8 mouse cellular contexts compared by ENCODE assay signal in genomic region chr13:31632450-31632849, GRCm38 (mm10). TPM values are rescaled to one million over a fixed set of nuclear protein-coding genes. Genes with fewer than 3 reads are reported as not detected.
A peak's percentile ranks its signal among the peaks of the same experiment; 100 is the strongest.
DNase-seq lines count a peak whose midpoint lies in the region; ATAC-seq and TF ChIP-seq lines count a peak whose summit lies in the region.

No protein-coding gene starts in this region.

- H3K4me1 ChIP-seq in liver, embryonic 11.5 days (replicated peaks; ENCODE audit: control insufficient read depth, insufficient read depth, low read length) = no peaks in the 10 kb centered on the region
- peaks cover 11% of the 10 kb centered on the region for H3K4me1 ChIP-seq in forebrain, embryonic 13.5 days
- peaks cover 9% of the 10 kb centered on the region; the same call in 1 of the 2 replicates for H3K4me1 ChIP-seq in hindbrain, embryonic 12.5 days
- H3K4me1 ChIP-seq in liver, embryonic 14.5 days (replicated peaks; ENCODE audit: control insufficient read depth in 2 of 2, insufficient read depth in 2 of 2, low read length in 1 of 2) = no peaks in the 10 kb centered on the region

- peak; percentile 82 for TF ChIP-seq CTCF in liver, embryonic 14.5 days (IDR thresholded peaks at IDR 0.05; ENCODE audit: low read depth)

- no peaks in the 10 kb centered on the region for H3K9me3 ChIP-seq in liver, embryonic 11.5 days (ENCODE audit: control insufficient read depth, low read length)
- no peaks in the 10 kb centered on the region for H3K9me3 ChIP-seq in forebrain, embryonic 13.5 days (replicated peaks)
- no peaks in the 10 kb centered on the region for H3K9me3 ChIP-seq in hindbrain, embryonic 12.5 days (replicated peaks)
- H3K9me3 ChIP-seq in liver, embryonic 14.5 days (ENCODE audit: control insufficient read depth, low read length) = no peaks in the 10 kb centered on the region

- DNase-seq in liver = peak; percentile 65
- DNase-seq in liver, embryonic 11.5 days (ENCODE audit: low spot score) = no peak
- DNase-seq in adrenal gland, postnatal 10 days = peak; percentile 88
- peak in 1 of 3 experiments; percentile 1 for DNase-seq in liver, embryonic 14.5 days (ENCODE audit: low read depth in 3 of 3, low spot score in 3 of 3)
- DNase-seq in neural tube, embryonic 10.5 days (ENCODE audit: extremely low spot score, low spot score) = peak; percentile 84
- DNase-seq in urinary bladder, postnatal 14 days (ENCODE audit: low spot score) = peak; percentile 85

- H3K36me3 ChIP-seq in liver, embryonic 11.5 days (ENCODE audit: control insufficient read depth, insufficient read depth, low read length) = no peaks in the 10 kb centered on the region
- no peaks in the 10 kb centered on the region for H3K36me3 ChIP-seq in forebrain, embryonic 13.5 days (ENCODE audit: poor library complexity, severe bottlenecking)
- H3K36me3 ChIP-seq in hindbrain, embryonic 12.5 days = no peaks in the 10 kb centered on the region
- no peaks in the 10 kb centered on the region for H3K36me3 ChIP-seq in liver, embryonic 14.5 days (replicated peaks; ENCODE audit: control insufficient read depth, insufficient read depth, low read depth)

- no peak overlapping the region for H3K4me3 ChIP-seq in liver, embryonic 11.5 days (ENCODE audit: low read depth, low read length)
- H3K4me3 ChIP-seq in forebrain, embryonic 13.5 days = no peak overlapping the region
- no peak overlapping the region for H3K4me3 ChIP-seq in hindbrain, embryonic 12.5 days
- H3K4me3 ChIP-seq in liver, embryonic 14.5 days (ENCODE audit: insufficient read depth in 1 of 2, low read depth in 2 of 2, low read length in 2 of 2) = no peak overlapping the region

- H3K4me2 ChIP-seq in liver, embryonic 11.5 days = no peak overlapping the region; the same call in 1 of the 2 replicates
- H3K4me2 ChIP-seq in forebrain, embryonic 13.5 days = peak overlapping the region; percentile 35
- no peak overlapping the region for H3K4me2 ChIP-seq in hindbrain, embryonic 12.5 days (replicated peaks)
- no peak overlapping the region for H3K4me2 ChIP-seq in liver, embryonic 14.5 days (ENCODE audit: low read depth)

- ATAC-seq in liver, embryonic 11.5 days (replicated peaks; ENCODE audit: low FRiP score) = no peak
- ATAC-seq in forebrain, embryonic 13.5 days = peak; percentile 51
- peak; percentile 14; the same call in 1 of the 2 replicates for ATAC-seq in hindbrain, embryonic 12.5 days (ENCODE audit: low FRiP score)
- no peak for ATAC-seq in liver, embryonic 14.5 days (ENCODE audit: insufficient read depth)

- H3K9ac ChIP-seq in liver, embryonic 11.5 days (ENCODE audit: low read depth, low read length) = no peak overlapping the region
- no peak overlapping the region for H3K9ac ChIP-seq in forebrain, embryonic 13.5 days
- no peak overlapping the region for H3K9ac ChIP-seq in hindbrain, embryonic 12.5 days
- H3K9ac ChIP-seq in liver, embryonic 14.5 days (replicated peaks) = no peak overlapping the region

- WGBS in liver, embryonic 11.5 days = under 1% methylated on average over 13 of the region's 13 CpGs
- under 1% methylated on average over 13 of the region's 13 CpGs for WGBS in forebrain, embryonic 13.5 days
- WGBS in hindbrain, embryonic 12.5 days = under 1% methylated on average over 13 of the region's 13 CpGs
- WGBS in liver, embryonic 14.5 days (ENCODE audit: insufficient replicate concordance) = 1% methylated on average over 13 of the region's 13 CpGs

- TF ChIP-seq EP300 in liver, embryonic 14.5 days (IDR thresholded peaks at IDR 0.05; ENCODE audit: low read depth) = no peak

- no peak overlapping the region for H3K27ac ChIP-seq in liver, embryonic 11.5 days (ENCODE audit: low read depth, low read length)
- no peak overlapping the region for H3K27ac ChIP-seq in forebrain, embryonic 13.5 days
- no peak overlapping the region for H3K27ac ChIP-seq in hindbrain, embryonic 12.5 days
- no peak overlapping the region for H3K27ac ChIP-seq in liver, embryonic 14.5 days

- H3K27me3 ChIP-seq in liver, embryonic 11.5 days (replicated peaks; ENCODE audit: control insufficient read depth, insufficient read depth, low read length) = peaks cover 56% of the 10 kb centered on the region
- peaks cover 69% of the 10 kb centered on the region for H3K27me3 ChIP-seq in forebrain, embryonic 13.5 days
- H3K27me3 ChIP-seq in hindbrain, embryonic 12.5 days = peaks cover 69% of the 10 kb centered on the region
- H3K27me3 ChIP-seq in liver, embryonic 14.5 days (ENCODE audit: control insufficient read depth, insufficient read depth, low read length) = peaks cover 44% of the 10 kb centered on the region

RNA-seq across cellular contexts. Expression of gene Foxf2, which starts 6.8 kb away (rescaled TPM):
- polyA plus RNA-seq in liver, embryonic 11.5 days (2014; fragmentation: Nextera tagmentation; extraction: Ambion mirVana) = 0.70 and 1.2 TPM in 2 replicates
- not detected for total RNA-seq in adrenal gland, postnatal 10 days (2021)
- polyA plus RNA-seq in forebrain, embryonic 13.5 days (2015; fragmentation: Nextera tagmentation; extraction: Ambion mirVana) = 2.9 and 3.4 TPM in 2 replicates
- polyA plus RNA-seq in hindbrain, embryonic 12.5 days (2016; fragmentation: Nextera tagmentation; extraction: Ambion mirVana) = 9.4 and 9.5 TPM in 2 replicates
- polyA plus RNA-seq in liver, embryonic 14.5 days (2012; rRNA removed) = 0.09 and 0.12 TPM in 2 replicates
- not detected in 2 replicates for polyA plus RNA-seq in liver, embryonic 14.5 days (2014; fragmentation: Nextera tagmentation; extraction: Ambion mirVana)

Comparison
In these comparisons a context has a peak if more than half of its experiments do, and no peak if none do; other contexts are left out.
1. ATAC-seq: peak in forebrain, embryonic 13.5 days (single experiment) and hindbrain, embryonic 12.5 days (single experiment); none in liver, embryonic 11.5 days (single experiment) and liver, embryonic 14.5 days (single experiment).